Mouse (Mus musculus) heart, embryonic 11.5 days (tissue): Measurements from ENCODE around the gene Tapbpl. TPM values are rescaled to one million over a fixed set of nuclear protein-coding genes. Genes with fewer than 3 reads are reported as not detected.

Source experiments
- ATAC-seq: fragments of 200-750 bp; cut with Nextera tagmentation; replicated peaks from 2 replicates; pipeline ENCODE4 v1.8.0; 2017; ENCODE audit warnings: moderate library complexity; ENCODE audit not compliant: insufficient number of reproducible peaks, low FRiP score, low TSS enrichment
- H3K27ac ChIP-seq: fragments of 300-500 bp; sonication (generic); 2 replicates; pipeline ENCODE4 v1.5.1; 2014; ENCODE audit warnings: mild to moderate bottlenecking, low read depth, low read length
- H3K27me3 ChIP-seq: fragments of 300-500 bp; sonication (generic); 2 replicates; pipeline ENCODE4 v1.6.1; 2014; ENCODE audit warnings: mild to moderate bottlenecking, low read length, mixed read lengths; ENCODE audit not compliant: control insufficient read depth, insufficient read depth
- H3K36me3 ChIP-seq: fragments of 300-500 bp; sonication (generic); 2 replicates; pipeline ENCODE4 v1.6.1; 2014; ENCODE audit warnings: mild to moderate bottlenecking, low read length, moderate library complexity, mixed read lengths; ENCODE audit not compliant: control insufficient read depth, insufficient read depth
- H3K4me1 ChIP-seq: fragments of 300-500 bp; sonication (generic); 2 replicates; pipeline ENCODE4 v1.6.1; 2014; ENCODE audit warnings: low read length; ENCODE audit not compliant: control insufficient read depth, insufficient read depth
- H3K4me2 ChIP-seq: fragments of 300-500 bp; sonication (generic); 2 replicates; pipeline ENCODE4 v1.6.1; 2014; ENCODE audit warnings: mild to moderate bottlenecking, moderate library complexity
- H3K4me3 ChIP-seq: fragments of 300-500 bp; sonication (generic); 2 replicates; pipeline ENCODE4 v1.5.1; 2014; ENCODE audit warnings: low read depth, low read length
- H3K9ac ChIP-seq: fragments of 300-500 bp; sonication (generic); 2 replicates; pipeline ENCODE4 v1.6.1; 2014; ENCODE audit warnings: mild to moderate bottlenecking, low read depth, low read length, moderate library complexity
- H3K9me3 ChIP-seq: fragments of 300-500 bp; sonication (generic); replicated peaks from 2 replicates; pipeline ENCODE4 v1.6.1; 2016; ENCODE audit warnings: low read length; ENCODE audit not compliant: control insufficient read depth
- WGBS: fragments of 180-500 bp; shearing (Covaris S2); extraction: QIAGEN DNeasy Blood & Tissue Kit; methylation state at CpG from one replicate; pipeline ENCODE4 v1.1.7; 2014; ENCODE audit not compliant: insufficient replicate concordance; 5-methylcytosine and 5-hydroxymethylcytosine counted together
- polyA plus RNA-seq: library from polyadenylated mRNA; unstranded; fragments of >200 nt; fragmentation: Nextera tagmentation; extraction: Ambion mirVana; gene quantifications from 2 replicates; pipeline ENCODE4 v1.2.1, GENCODE M21; 2014

The Tapbpl gene
- polyA plus RNA-seq, 1 experiment from 2014 or later, result 2.0 TPM

GRCm38 (mm10) chr6:125252285-125252684 lies 20.6 kb upstream of the Tapbpl start:
- no peaks in the 10 kb centered on the region for H3K4me1 ChIP-seq
- 73% methylated on average over 3 of the region's 3 CpGs for WGBS
- ATAC-seq, result no peak

GRCm38 (mm10) chr6:125244551-125244950 lies 12.9 kb upstream of the Tapbpl start:
- H3K4me2 ChIP-seq, result no peak overlapping the region
- no peaks in the 10 kb centered on the region for H3K9me3 ChIP-seq
- no peak for ATAC-seq
- no peak overlapping the region for H3K4me3 ChIP-seq
- no peaks in the 10 kb centered on the region for H3K4me1 ChIP-seq
- H3K9ac ChIP-seq, result no peak overlapping the region
- 24% methylated on average over 1 of the region's 1 CpGs for WGBS
- H3K36me3 ChIP-seq, result no peaks in the 10 kb centered on the region
- no peaks in the 10 kb centered on the region for H3K27me3 ChIP-seq
- no peak overlapping the region for H3K27ac ChIP-seq

More at GRCm38 (mm10) chr6:125252285-125252684, 20.6 kb upstream of the Tapbpl start:
- no peaks in the 10 kb centered on the region for H3K27me3 ChIP-seq
- H3K9me3 ChIP-seq, result no peaks in the 10 kb centered on the region
- H3K9ac ChIP-seq, result no peak overlapping the region
- H3K36me3 ChIP-seq, result no peaks in the 10 kb centered on the region
- H3K27ac ChIP-seq, result no peak overlapping the region
- H3K4me2 ChIP-seq, result no peak overlapping the region
- no peak overlapping the region for H3K4me3 ChIP-seq

- Histone ChIP-seq H3K4me3 (no peak overlapping the region), H3K36me3 (no peaks in the 10 kb centered on the region), H3K9ac (no peak overlapping the region), H3K27me3 (no peaks in the 10 kb centered on the region), H3K27ac (no peak overlapping the region), H3K4me1 (no peaks in the 10 kb centered on the region), H3K9me3 (no peaks in the 10 kb centered on the region), H3K4me2 (no peak overlapping the region)
- WGBS, result 73% methylated on average over 8 of the region's 8 CpGs
- ATAC-seq, result no peak
These were observed 9.9 kb upstream of the Tapbpl start for GRCm38 (mm10) chr6:125241566-125241965.

GRCm38 (mm10) chr6:125240617-125241016 lies 9.0 kb upstream of the Tapbpl start:
- Histone ChIP-seq H3K36me3 (no peaks in the 10 kb centered on the region), H3K9ac (no peak overlapping the region), H3K27me3 (no peaks in the 10 kb centered on the region), H3K27ac (no peak overlapping the region), H3K4me1 (no peaks in the 10 kb centered on the region), H3K4me2 (no peak overlapping the region), H3K4me3 (no peak overlapping the region), H3K9me3 (no peaks in the 10 kb centered on the region)
- WGBS, result 84% methylated on average over 5 of the region's 5 CpGs
- no peak for ATAC-seq

- Histone ChIP-seq H3K4me1 (peaks cover under 1% of the 10 kb centered on the region), H3K36me3 (no peaks in the 10 kb centered on the region), H3K4me3 (no peak overlapping the region), H3K9ac (no peak overlapping the region), H3K9me3 (no peaks in the 10 kb centered on the region), H3K4me2 (no peak overlapping the region), H3K27ac (no peak overlapping the region), H3K27me3 (no peaks in the 10 kb centered on the region)
- 86% methylated on average over 5 of the region's 5 CpGs for WGBS
- no peak for ATAC-seq
These were observed 7.9 kb upstream of the Tapbpl start for GRCm38 (mm10) chr6:125239547-125239946.

- H3K9me3 ChIP-seq, result no peaks in the 10 kb centered on the region
- H3K9ac ChIP-seq, result no peak overlapping the region
- no peak overlapping the region for H3K4me3 ChIP-seq
- 59% methylated on average over 6 of the region's 6 CpGs for WGBS
- ATAC-seq, result no peak
- no peak overlapping the region for H3K4me2 ChIP-seq
- H3K27ac ChIP-seq, result no peak overlapping the region
- H3K4me1 ChIP-seq, result peaks cover 9% of the 10 kb centered on the region
- H3K27me3 ChIP-seq, result no peaks in the 10 kb centered on the region
- H3K36me3 ChIP-seq, result no peaks in the 10 kb centered on the region
These were observed 6.7 kb upstream of the Tapbpl start for GRCm38 (mm10) chr6:125238396-125238795.

- no peaks in the 10 kb centered on the region for H3K36me3 ChIP-seq
- H3K4me3 ChIP-seq, result no peak overlapping the region
- no peak for ATAC-seq
- H3K27me3 ChIP-seq, result no peaks in the 10 kb centered on the region
- H3K4me2 ChIP-seq, result no peak overlapping the region
- 78% methylated on average over 4 of the region's 4 CpGs for WGBS
- H3K9me3 ChIP-seq, result no peaks in the 10 kb centered on the region
- H3K27ac ChIP-seq, result no peak overlapping the region
- no peak overlapping the region; the same call in 1 of the 2 replicates for H3K9ac ChIP-seq
- H3K4me1 ChIP-seq, result peaks cover 9% of the 10 kb centered on the region
These were observed 5.8 kb upstream of the Tapbpl start for GRCm38 (mm10) chr6:125237421-125237820.

- ATAC-seq, result no peak
- WGBS, result 57% methylated on average over 6 of the region's 6 CpGs
- Histone ChIP-seq H3K4me2 (no peak within 1 kb of the TSS), H3K4me1 (peaks cover 15% of the 10 kb centered on the region), H3K4me3 (no peak within 1 kb of the TSS), H3K9ac (no peak within 1 kb of the TSS; the same call in 1 of the 2 replicates), H3K9me3 (no peaks in the 10 kb centered on the region), H3K36me3 (no peaks in the 10 kb centered on the region), H3K27me3 (no peaks in the 10 kb centered on the region), H3K27ac (no peak within 1 kb of the TSS)
These were observed 5.1 kb upstream of the Tapbpl start, which contains the start of gene Cd27 for GRCm38 (mm10) chr6:125236782-125237181. Cd27 (minus strand) TSS chr6:125237010.

GRCm38 (mm10) chr6:125236341-125236740 lies 4.7 kb upstream of the Tapbpl start:
- no peaks in the 10 kb centered on the region for H3K9me3 ChIP-seq
- H3K4me3 ChIP-seq, result no peak overlapping the region
- no peak for ATAC-seq
- H3K9ac ChIP-seq, result no peak overlapping the region
- WGBS, result 84% methylated on average over 6 of the region's 6 CpGs
- H3K27ac ChIP-seq, result no peak overlapping the region
- no peaks in the 10 kb centered on the region for H3K27me3 ChIP-seq
- no peaks in the 10 kb centered on the region for H3K36me3 ChIP-seq
- peaks cover 16% of the 10 kb centered on the region for H3K4me1 ChIP-seq
- H3K4me2 ChIP-seq, result no peak overlapping the region
